19 mouse cellular contexts compared by ENCODE assay signal in the genomic region with DNA sequence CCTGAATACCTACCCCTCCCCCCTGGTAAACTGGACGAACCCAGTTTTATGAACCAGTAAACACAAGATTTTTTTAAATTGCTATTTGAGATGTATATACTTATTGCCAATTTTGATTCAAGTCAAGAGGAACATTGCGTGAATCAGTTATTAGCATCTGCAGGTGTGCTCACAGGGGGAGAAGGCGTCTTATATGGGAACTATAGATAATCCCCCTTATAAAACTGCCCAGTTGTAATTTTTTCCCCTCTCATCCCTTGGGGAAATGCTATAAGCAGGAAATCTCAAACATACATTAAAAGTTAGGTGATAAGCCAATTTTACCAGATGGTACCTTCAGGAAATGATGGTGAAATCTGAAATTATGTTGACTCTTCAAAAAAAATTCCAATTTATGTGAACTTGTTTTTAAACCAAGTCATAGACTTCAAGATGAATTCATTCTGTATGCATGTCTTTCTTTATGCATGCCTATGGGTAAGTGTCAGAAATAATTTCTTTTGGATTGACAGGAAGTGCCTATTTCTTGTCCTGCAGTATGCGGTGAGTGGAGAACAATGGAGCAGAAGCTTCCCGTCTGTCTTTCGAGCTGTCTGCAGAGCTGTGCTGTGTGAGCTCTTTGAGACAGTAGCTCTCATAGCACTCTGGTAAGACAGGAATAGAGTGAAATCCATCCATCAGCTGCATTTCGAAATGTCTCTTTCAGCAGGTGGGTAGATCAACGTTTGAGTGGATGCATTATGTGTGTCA.
DNase-seq lines count a peak whose midpoint lies in the region; ATAC-seq and TF ChIP-seq lines count a peak whose summit lies in the region.
"Had no signal": no experiment of that assay in that cellular context is flagged by ENCODE, and none has a peak within 500 bp of the region (broad histone marks: within the 10 kb centered on the region; RNA-seq: fewer than 3 reads in every experiment).

No protein-coding gene starts in this region.

- H3K4me1 ChIP-seq in hindbrain, embryonic 16.5 days (ENCODE audit: control insufficient read depth, insufficient read depth, low read depth, low read length), result no peaks in the 10 kb centered on the region
- H3K4me1 ChIP-seq in hindbrain, embryonic 14.5 days (replicated peaks; ENCODE audit: control insufficient read depth, insufficient read depth, low read length), result no peaks in the 10 kb centered on the region
- H3K4me1 ChIP-seq in midbrain, embryonic 16.5 days (ENCODE audit: control insufficient read depth, insufficient read depth, low read length), result no peaks in the 10 kb centered on the region
- no peaks in the 10 kb centered on the region for H3K4me1 ChIP-seq in midbrain, embryonic 14.5 days (ENCODE audit: control insufficient read depth, insufficient read depth, low read length)
- H3K4me1 ChIP-seq in forebrain, postnatal 0 days (ENCODE audit: insufficient read depth), result peaks cover 9% of the 10 kb centered on the region; the same call in 1 of the 2 replicates
- H3K4me1 ChIP-seq: heart, embryonic 13.5 days; liver, embryonic 12.5 days; megakaryocyte, embryonic 14.5 days; neural tube, embryonic 12.5 days had no signal

- no peak overlapping the region for H3K9ac ChIP-seq in hindbrain, embryonic 16.5 days (ENCODE audit: low read depth, low read length)
- no peak overlapping the region for H3K9ac ChIP-seq in hindbrain, embryonic 14.5 days
- H3K9ac ChIP-seq in midbrain, embryonic 16.5 days (ENCODE audit: low read depth, low read length), result no peak overlapping the region
- H3K9ac ChIP-seq in midbrain, embryonic 14.5 days (replicated peaks; ENCODE audit: low read length), result no peak overlapping the region
- H3K9ac ChIP-seq in forebrain, postnatal 0 days, result no peak overlapping the region
- H3K9ac ChIP-seq: heart, embryonic 13.5 days; hindbrain, embryonic 15.5 days; kidney, embryonic 15.5 days; liver, embryonic 12.5 days; neural tube, embryonic 12.5 days had no signal

- no peak overlapping the region for H3K27ac ChIP-seq in hindbrain, embryonic 16.5 days (ENCODE audit: low read depth, low read length)
- no peak overlapping the region for H3K27ac ChIP-seq in hindbrain, embryonic 14.5 days
- H3K27ac ChIP-seq in midbrain, embryonic 16.5 days (ENCODE audit: low read length), result no peak overlapping the region
- H3K27ac ChIP-seq in midbrain, embryonic 14.5 days (replicated peaks; ENCODE audit: low read depth, low read length), result no peak overlapping the region
- H3K27ac ChIP-seq in forebrain, postnatal 0 days (ENCODE audit: low read depth, low read length), result 0 out of 2 replicates have a peak overlapping the region, but pooled peaks have one; percentile 22
- H3K27ac ChIP-seq: heart, embryonic 13.5 days; hindbrain, embryonic 15.5 days; kidney, embryonic 15.5 days; liver, embryonic 12.5 days; neural tube, embryonic 12.5 days had no signal

- no peak overlapping the region for H3K4me2 ChIP-seq in hindbrain, embryonic 16.5 days (ENCODE audit: low read length)
- no peak overlapping the region for H3K4me2 ChIP-seq in hindbrain, embryonic 14.5 days (replicated peaks)
- H3K4me2 ChIP-seq in midbrain, embryonic 16.5 days (ENCODE audit: low read length), result no peak overlapping the region
- no peak overlapping the region for H3K4me2 ChIP-seq in midbrain, embryonic 14.5 days (ENCODE audit: low read length)
- H3K4me2 ChIP-seq in forebrain, postnatal 0 days (ENCODE audit: low read depth), result no peak overlapping the region
- H3K4me2 ChIP-seq: heart, embryonic 13.5 days; hindbrain, embryonic 15.5 days; kidney, embryonic 15.5 days; liver, embryonic 12.5 days; neural tube, embryonic 12.5 days had no signal

- no peaks in the 10 kb centered on the region for H3K9me3 ChIP-seq in hindbrain, embryonic 16.5 days (ENCODE audit: control insufficient read depth, low read length)
- H3K9me3 ChIP-seq in hindbrain, embryonic 14.5 days (ENCODE audit: control insufficient read depth, low read length), result no peaks in the 10 kb centered on the region
- no peaks in the 10 kb centered on the region for H3K9me3 ChIP-seq in midbrain, embryonic 16.5 days (replicated peaks; ENCODE audit: control insufficient read depth, low read length, poor library complexity, severe bottlenecking)
- H3K9me3 ChIP-seq in midbrain, embryonic 14.5 days (ENCODE audit: control insufficient read depth, low read length), result no peaks in the 10 kb centered on the region
- H3K9me3 ChIP-seq in forebrain, postnatal 0 days (ENCODE audit: low read length), result no peaks in the 10 kb centered on the region
- H3K9me3 ChIP-seq: heart, embryonic 13.5 days; hindbrain, embryonic 15.5 days; kidney, embryonic 15.5 days; liver, embryonic 12.5 days; megakaryocyte, embryonic 14.5 days; neural tube, embryonic 12.5 days had no signal

- H3K36me3 ChIP-seq in hindbrain, embryonic 16.5 days (ENCODE audit: control insufficient read depth, insufficient read depth, low read length), result no peaks in the 10 kb centered on the region
- no peaks in the 10 kb centered on the region for H3K36me3 ChIP-seq in hindbrain, embryonic 14.5 days (replicated peaks; ENCODE audit: control insufficient read depth, insufficient read depth)
- no peaks in the 10 kb centered on the region for H3K36me3 ChIP-seq in midbrain, embryonic 16.5 days (ENCODE audit: control insufficient read depth, insufficient read depth, low read length)
- H3K36me3 ChIP-seq in midbrain, embryonic 14.5 days (ENCODE audit: control insufficient read depth, insufficient read depth, low read length), result no peaks in the 10 kb centered on the region
- no peaks in the 10 kb centered on the region for H3K36me3 ChIP-seq in forebrain, postnatal 0 days (ENCODE audit: insufficient read depth)
- H3K36me3 ChIP-seq: heart, embryonic 13.5 days; hindbrain, embryonic 15.5 days; kidney, embryonic 15.5 days; liver, embryonic 12.5 days; neural tube, embryonic 12.5 days had no signal

- WGBS in hindbrain, embryonic 16.5 days, result 64% methylated on average over 8 of the region's 8 CpGs
- 70% methylated on average over 8 of the region's 8 CpGs for whole genome bisulfite sequencing in hindbrain, embryonic 14.5 days
- 76% methylated on average over 8 of the region's 8 CpGs for WGBS in midbrain, embryonic 16.5 days
- WGBS in midbrain, embryonic 14.5 days, result 78% methylated on average over 8 of the region's 8 CpGs
- 49% methylated on average over 8 of the region's 8 CpGs for WGBS in forebrain, postnatal 0 days

- 0 out of 2 replicates have a peak, but pooled peaks have one; percentile 38 for ATAC-seq in hindbrain, embryonic 16.5 days
- ATAC-seq in hindbrain, embryonic 14.5 days (ENCODE audit: low FRiP score), result no peak
- peak; percentile 76; the same call in 1 of the 2 replicates for ATAC-seq in midbrain, embryonic 16.5 days
- ATAC-seq in midbrain, embryonic 14.5 days (ENCODE audit: low FRiP score, low TSS enrichment), result no peak
- ATAC-seq in forebrain, postnatal 0 days, result peak; percentile 61
- ATAC-seq: intestine, postnatal 0 days; liver, embryonic 12.5 days had no signal

- H3K27me3 ChIP-seq in hindbrain, embryonic 16.5 days (replicated peaks; ENCODE audit: control insufficient read depth, insufficient read depth, low read length), result no peaks in the 10 kb centered on the region
- H3K27me3 ChIP-seq in hindbrain, embryonic 14.5 days (ENCODE audit: control insufficient read depth, insufficient read depth, low read length), result no peaks in the 10 kb centered on the region
- H3K27me3 ChIP-seq in midbrain, embryonic 16.5 days (ENCODE audit: control insufficient read depth, insufficient read depth, low read depth, low read length), result no peaks in the 10 kb centered on the region
- no peaks in the 10 kb centered on the region for H3K27me3 ChIP-seq in midbrain, embryonic 14.5 days (ENCODE audit: control insufficient read depth, insufficient read depth, low read length)
- no peaks in the 10 kb centered on the region for H3K27me3 ChIP-seq in forebrain, postnatal 0 days (ENCODE audit: insufficient read depth, low read length)
- H3K27me3 ChIP-seq: heart, embryonic 13.5 days; hindbrain, embryonic 15.5 days; kidney, embryonic 15.5 days; liver, embryonic 12.5 days; megakaryocyte, embryonic 14.5 days; neural tube, embryonic 12.5 days; Patski had no signal

- no peak for DNase-seq in hindbrain, embryonic 14.5 days (ENCODE audit: low spot score)
- no peak for DNase-seq in midbrain, embryonic 14.5 days
- peak; percentile 20 for DNase-seq in brain, adult 2 months (ENCODE audit: low read depth, low spot score)
- peak; percentile 50 for DNase-seq in forebrain, postnatal 0 days
- no peak for DNase-seq in kidney, postnatal 25 days
- no peak for DNase-seq in layer of hippocampus, adult 9-10 months (ENCODE audit: low spot score)
- DNase-seq: cerebellum, adult 11 months; lung, adult 2 months had no signal

- no peak for TF ChIP-seq CTCF in forebrain, postnatal 0 days (IDR thresholded peaks at IDR 0.05; ENCODE audit: low read depth)

- H3K4me3 ChIP-seq in hindbrain, embryonic 16.5 days (ENCODE audit: low read length), result no peak overlapping the region
- no peak overlapping the region for H3K4me3 ChIP-seq in hindbrain, embryonic 14.5 days (replicated peaks; ENCODE audit: low read length)
- no peak overlapping the region for H3K4me3 ChIP-seq in midbrain, embryonic 16.5 days (ENCODE audit: low read depth, low read length)
- H3K4me3 ChIP-seq in midbrain, embryonic 14.5 days (replicated peaks; ENCODE audit: low read depth, low read length), result no peak overlapping the region
- H3K4me3 ChIP-seq in forebrain, postnatal 0 days (ENCODE audit: low read depth, low read length), result no peak overlapping the region
- H3K4me3 ChIP-seq: heart, embryonic 13.5 days; hindbrain, embryonic 15.5 days; kidney, embryonic 15.5 days; layer of hippocampus, adult 2 months; liver, embryonic 12.5 days; megakaryocyte, embryonic 14.5 days; neural tube, embryonic 12.5 days had no signal

Comparison
In these comparisons a context has a peak if more than half of its experiments do, and no peak if none do; other contexts are left out.
1. ATAC-seq: peak in hindbrain, embryonic 16.5 days (single experiment), midbrain, embryonic 16.5 days (single experiment) and forebrain, postnatal 0 days (single experiment); none in hindbrain, embryonic 14.5 days (single experiment) and midbrain, embryonic 14.5 days (single experiment).
2. DNase-seq: peak in brain, adult 2 months (single experiment) and forebrain, postnatal 0 days (single experiment); none in hindbrain, embryonic 14.5 days (single experiment), midbrain, embryonic 14.5 days (single experiment), kidney, postnatal 25 days (0 of 2) and layer of hippocampus, adult 9-10 months (single experiment).